Mouse (Mus musculus): Measurements from ENCODE around the gene Stc2. TPM values are rescaled to one million over a fixed set of nuclear protein-coding genes. Genes with fewer than 3 reads are reported as not detected.

Gene Stc2
- polyA plus RNA-seq, 1 experiment from 2014 or later: 0.69 TPM

DNA sequence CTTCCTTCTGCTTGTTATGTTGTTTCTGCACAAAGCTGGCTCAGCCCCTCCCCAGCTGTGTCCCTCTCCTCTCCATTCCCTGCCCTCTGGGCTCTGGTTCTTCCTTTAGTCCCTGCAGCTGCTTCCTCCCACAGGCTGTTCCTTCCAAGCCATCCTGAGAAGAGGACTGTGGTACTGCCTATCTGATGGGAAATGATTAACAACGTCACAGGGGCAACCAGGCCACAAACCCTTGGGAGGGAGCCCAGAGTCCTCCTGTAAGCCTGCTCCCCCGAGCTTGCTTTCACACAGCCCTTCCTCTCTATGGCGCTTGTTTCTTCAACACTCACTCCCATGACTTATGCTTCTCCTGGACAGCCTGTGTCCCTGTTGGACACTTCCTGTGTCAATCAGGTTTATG is 16.7 kb upstream of the Stc2 start:
- H3K9ac ChIP-seq: no peak overlapping the region
- no peaks in the 10 kb centered on the region for H3K27me3 ChIP-seq
- H3K4me2 ChIP-seq: no peak overlapping the region
- H3K4me3 ChIP-seq (replicated peaks): no peak overlapping the region
- no peak for ATAC-seq (ENCODE audit: low read depth)
- H3K4me1 ChIP-seq (replicated peaks): no peaks in the 10 kb centered on the region
- H3K27ac ChIP-seq: no peak overlapping the region
- H3K36me3 ChIP-seq: no peaks in the 10 kb centered on the region
- WGBS (ENCODE audit: insufficient replicate concordance): 22% methylated on average over 3 of the region's 3 CpGs
- DNase-seq: no peak
- no peaks in the 10 kb centered on the region for H3K9me3 ChIP-seq (replicated peaks)

DNA sequence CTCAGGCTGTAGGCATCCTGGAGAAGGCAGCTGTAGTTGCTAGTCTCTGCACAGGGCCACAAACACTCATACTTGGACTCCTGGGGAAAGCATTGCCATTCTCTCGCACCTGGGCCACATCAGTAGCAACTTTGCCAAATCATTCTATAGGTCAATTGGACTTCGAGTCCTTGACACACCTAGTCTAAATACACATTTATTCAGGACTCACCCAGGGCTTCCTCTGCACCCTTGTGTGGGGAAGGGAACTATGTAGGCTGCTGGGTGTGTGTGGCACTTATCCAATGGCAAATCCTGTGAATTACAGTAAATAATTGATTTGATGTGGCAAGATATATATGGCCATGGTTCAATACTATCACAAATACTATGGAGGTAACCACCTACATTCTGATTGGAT is 14.1 kb upstream of the Stc2 start:
- Histone ChIP-seq H3K9me3 (replicated peaks) (no peaks in the 10 kb centered on the region), H3K27me3 (no peaks in the 10 kb centered on the region), H3K27ac (no peak overlapping the region), H3K36me3 (no peaks in the 10 kb centered on the region), H3K9ac (no peak overlapping the region), H3K4me3 (replicated peaks) (no peak overlapping the region), H3K4me1 (replicated peaks) (no peaks in the 10 kb centered on the region), H3K4me2 (no peak overlapping the region)
- WGBS (ENCODE audit: insufficient replicate concordance): 59% methylated on average over 2 of the region's 2 CpGs
- no peak for ATAC-seq (ENCODE audit: low read depth)
- no peak for DNase-seq

DNA sequence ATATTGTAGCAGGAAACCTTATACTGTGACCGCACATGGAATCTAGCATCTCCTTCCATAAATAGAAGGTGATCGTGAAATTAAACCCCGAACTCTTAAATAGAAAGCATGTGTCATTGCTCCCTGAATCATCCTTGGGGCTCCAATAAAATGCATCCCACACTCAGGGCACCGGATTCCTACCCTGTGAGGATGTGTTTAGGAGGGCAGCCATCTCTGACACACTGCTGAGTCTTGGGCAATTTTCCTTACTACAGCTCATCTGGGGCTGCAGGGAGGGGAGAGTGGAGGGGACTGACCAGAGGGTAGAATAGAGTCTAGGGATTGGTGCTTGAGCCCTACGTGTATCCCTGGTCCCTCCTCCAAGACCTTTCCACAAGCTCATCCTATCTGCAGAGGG is 12.3 kb upstream of the Stc2 start:
- Histone ChIP-seq H3K27ac (no peak overlapping the region), H3K27me3 (no peaks in the 10 kb centered on the region), H3K4me2 (no peak overlapping the region), H3K4me1 (replicated peaks) (no peaks in the 10 kb centered on the region), H3K9ac (no peak overlapping the region), H3K36me3 (no peaks in the 10 kb centered on the region), H3K4me3 (replicated peaks) (no peak overlapping the region), H3K9me3 (replicated peaks) (no peaks in the 10 kb centered on the region)
- ATAC-seq (ENCODE audit: low read depth) (no peak), DNase-seq (no peak)
- 67% methylated on average over 5 of the region's 5 CpGs for WGBS (ENCODE audit: insufficient replicate concordance)

DNA sequence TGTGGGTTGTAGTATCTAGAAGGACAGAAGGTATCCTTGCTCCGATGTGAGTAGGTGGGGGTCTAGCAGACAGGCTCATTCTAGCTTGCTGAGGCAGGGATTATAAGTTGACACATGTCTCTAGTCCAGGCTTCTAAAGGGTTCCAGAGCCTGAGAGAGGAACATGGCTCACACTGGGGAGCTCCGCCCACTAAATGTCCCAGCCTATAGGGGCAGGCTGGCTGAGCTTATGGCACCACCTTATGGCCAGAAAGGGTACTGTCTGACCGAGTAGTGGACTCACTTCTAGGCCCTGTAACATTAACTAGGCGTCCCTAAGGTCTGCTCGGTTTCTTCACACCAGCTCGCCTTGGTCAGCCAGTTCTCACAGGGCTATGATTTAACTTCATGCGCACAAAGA is 3.6 kb upstream of the Stc2 start:
- 42% methylated on average over 7 of the region's 7 CpGs for WGBS (ENCODE audit: insufficient replicate concordance)
- peak; percentile 45; the same call in 1 of the 2 replicates for ATAC-seq (ENCODE audit: low read depth)
- no peak overlapping the region for H3K27ac ChIP-seq

DNA sequence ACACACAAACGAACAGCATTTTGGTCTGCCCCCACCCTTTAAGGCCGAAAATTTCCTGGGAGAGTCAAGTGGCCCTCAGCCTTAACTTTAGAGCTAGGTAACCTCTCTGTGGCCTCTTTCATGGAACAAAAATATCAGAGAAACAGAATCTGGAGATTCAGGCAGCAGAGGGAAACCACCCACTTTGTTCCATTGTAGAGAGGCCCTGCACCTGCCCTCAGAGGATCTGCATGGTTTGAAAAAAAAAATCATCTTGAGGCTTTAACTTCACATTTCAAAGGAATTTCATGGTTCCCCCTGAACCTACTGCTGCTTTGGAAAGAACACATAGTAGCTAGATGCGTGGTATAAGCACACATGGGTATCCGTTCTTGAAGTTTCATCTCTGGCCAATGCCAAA is 2.3 kb upstream of the Stc2 start:
- no peak overlapping the region for H3K9ac ChIP-seq
- WGBS (ENCODE audit: insufficient replicate concordance): 58% methylated on average over 4 of the region's 4 CpGs
- H3K4me2 ChIP-seq: no peak overlapping the region
- H3K27ac ChIP-seq: no peak overlapping the region
- no peaks in the 10 kb centered on the region for H3K9me3 ChIP-seq (replicated peaks)
- no peak overlapping the region for H3K4me3 ChIP-seq (replicated peaks)
- no peaks in the 10 kb centered on the region for H3K36me3 ChIP-seq
- ATAC-seq (ENCODE audit: low read depth): no peak
- DNase-seq: no peak
- H3K27me3 ChIP-seq: peaks cover 58% of the 10 kb centered on the region
- peaks cover 18% of the 10 kb centered on the region for H3K4me1 ChIP-seq (replicated peaks)

More for the DNA sequence above, 3.6 kb upstream of the Stc2 start:
- H3K4me1 ChIP-seq (replicated peaks): peaks cover 14% of the 10 kb centered on the region
- H3K9me3 ChIP-seq (replicated peaks): no peaks in the 10 kb centered on the region
- no peak overlapping the region for H3K4me2 ChIP-seq
- peaks cover 48% of the 10 kb centered on the region for H3K27me3 ChIP-seq
- no peak overlapping the region for H3K9ac ChIP-seq
- peak; percentile 50 for DNase-seq
- no peak overlapping the region for H3K4me3 ChIP-seq (replicated peaks)
- H3K36me3 ChIP-seq: no peaks in the 10 kb centered on the region

DNA sequence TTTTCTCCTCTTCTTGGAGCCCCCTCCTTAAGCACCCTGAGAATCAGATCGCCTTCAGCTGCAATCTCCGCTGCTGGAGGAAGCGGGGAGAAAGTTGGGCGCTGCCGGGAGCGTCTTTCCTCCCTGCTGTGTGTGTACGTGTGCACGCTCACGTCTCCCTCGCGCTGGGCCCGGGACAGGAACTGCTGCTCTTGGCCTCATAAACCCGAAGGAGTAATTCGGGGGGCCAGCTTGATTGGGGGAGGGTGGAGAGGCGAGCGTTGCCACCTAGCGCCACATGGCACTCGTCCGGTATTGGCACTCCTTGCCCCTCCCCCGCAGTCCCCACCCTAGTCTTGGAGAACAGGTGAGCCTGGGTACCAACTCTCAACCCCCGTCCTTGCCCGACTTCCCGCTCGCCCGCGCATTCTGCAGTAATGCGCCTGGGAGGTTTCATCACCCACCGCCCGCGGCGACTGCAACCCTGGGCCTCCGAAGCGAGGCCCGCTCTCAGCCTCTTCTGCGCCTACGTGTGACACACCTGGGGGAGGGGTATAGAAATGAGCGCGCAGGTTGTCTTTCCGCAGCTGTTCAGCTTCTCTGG is 1.5 kb upstream of the Stc2 start:
- Histone ChIP-seq H3K27ac (no peak overlapping the region), H3K36me3 (no peaks in the 10 kb centered on the region), H3K9ac (no peak overlapping the region), H3K9me3 (replicated peaks) (no peaks in the 10 kb centered on the region), H3K4me3 (replicated peaks) (peak overlapping the region; percentile 55), H3K4me2 (peak overlapping the region; percentile 73), H3K4me1 (replicated peaks) (peaks cover 18% of the 10 kb centered on the region), H3K27me3 (peaks cover 58% of the 10 kb centered on the region)
- WGBS (ENCODE audit: insufficient replicate concordance): 2% methylated on average over 39 of the region's 39 CpGs
- ATAC-seq (ENCODE audit: low read depth) (no peak), DNase-seq (no peak)

DNA sequence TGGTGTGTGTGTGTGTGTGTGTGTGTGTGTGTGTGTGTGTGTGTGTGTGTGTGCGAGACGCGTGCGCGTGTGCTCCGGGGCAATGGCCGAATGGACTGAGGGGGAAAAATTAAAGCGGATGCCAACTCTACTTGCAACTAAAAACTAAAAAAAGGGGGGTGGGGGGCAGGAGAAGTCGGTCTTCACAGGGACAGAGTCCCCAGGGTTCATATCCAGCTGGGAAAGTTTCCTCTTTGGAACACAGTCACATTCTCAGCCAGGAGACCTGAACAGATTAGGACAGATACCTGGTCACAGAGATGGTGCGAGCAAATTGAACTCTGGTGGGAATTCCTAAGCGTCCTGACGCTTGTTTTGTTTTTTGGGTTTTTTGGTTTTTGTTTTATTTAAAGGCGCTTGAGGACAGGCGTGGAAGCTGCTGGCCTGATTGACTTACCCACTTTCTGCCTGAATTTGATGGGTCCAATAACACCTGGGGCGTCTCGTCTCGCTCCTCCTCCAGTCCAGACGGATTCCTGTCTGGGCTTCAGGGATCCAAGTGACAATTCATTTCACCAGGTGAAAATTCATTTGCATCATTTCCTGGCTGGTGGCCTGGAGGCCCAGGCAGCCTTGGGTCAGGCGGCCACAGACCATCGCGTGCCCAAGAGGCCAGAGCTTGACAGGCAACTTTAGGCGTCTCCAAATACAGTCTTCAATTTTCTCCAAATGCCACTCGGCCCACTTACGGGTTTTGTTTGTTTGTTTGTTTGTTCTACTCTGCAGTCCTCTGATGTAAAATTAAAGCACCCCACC is 759 bp upstream of the Stc2 start:
- Histone ChIP-seq H3K4me1 (replicated peaks) (peaks cover 18% of the 10 kb centered on the region), H3K4me3 (replicated peaks) (peak overlapping the region; percentile 55), H3K9ac (no peak overlapping the region), H3K27ac (no peak overlapping the region), H3K36me3 (no peaks in the 10 kb centered on the region), H3K9me3 (replicated peaks) (no peaks in the 10 kb centered on the region), H3K4me2 (peak overlapping the region; percentile 73), H3K27me3 (peaks cover 58% of the 10 kb centered on the region)
- no peak for ATAC-seq (ENCODE audit: low read depth)
- WGBS (ENCODE audit: insufficient replicate concordance): 4% methylated on average over 18 of the region's 24 CpGs
- no peak for DNase-seq

DNA sequence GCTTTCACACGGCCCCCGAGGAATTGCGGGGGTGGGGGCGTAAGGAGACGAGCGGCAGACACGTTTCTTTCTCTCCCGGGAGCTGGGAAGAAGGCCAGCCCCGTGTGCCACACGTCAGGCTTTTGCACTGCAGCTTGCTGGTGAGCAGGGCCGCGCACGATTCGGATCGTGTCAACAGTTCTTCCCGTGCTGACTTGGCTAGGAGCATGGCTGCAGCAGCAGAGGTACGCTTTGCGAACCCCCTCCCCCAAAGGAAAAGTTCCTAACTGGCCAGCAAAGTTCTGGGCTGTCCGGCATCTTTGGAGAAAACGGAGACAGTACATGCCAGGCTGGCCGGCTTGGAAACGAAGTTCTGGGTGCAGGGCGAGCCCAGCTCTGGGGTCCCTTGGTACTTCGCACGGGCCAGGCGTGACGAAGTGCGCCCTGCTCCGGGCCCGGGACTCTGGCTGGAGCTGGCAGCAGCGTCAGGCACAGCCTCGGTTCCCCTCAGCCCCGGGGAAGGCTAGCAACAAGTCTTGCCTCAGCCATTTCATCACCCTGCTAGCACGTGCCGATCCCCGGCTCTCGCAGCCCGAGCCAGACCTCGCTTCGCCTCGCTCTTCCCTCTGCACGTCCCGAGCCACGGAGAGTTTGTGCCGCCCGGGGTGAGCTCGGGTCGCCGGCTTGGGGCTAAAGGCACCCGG is 768 bp downstream of the Stc2 start:
- WGBS (ENCODE audit: insufficient replicate concordance): under 1% methylated on average over 50 of the region's 50 CpGs
- Histone ChIP-seq H3K4me1 (replicated peaks) (peaks cover 18% of the 10 kb centered on the region), H3K9me3 (replicated peaks) (no peaks in the 10 kb centered on the region), H3K4me3 (replicated peaks) (peak overlapping the region; percentile 55), H3K9ac (peak overlapping the region; percentile 52), H3K27me3 (peaks cover 58% of the 10 kb centered on the region), H3K36me3 (no peaks in the 10 kb centered on the region), H3K27ac (no peak overlapping the region), H3K4me2 (peak overlapping the region; percentile 73)
- DNase-seq: peak; percentile 13
- ATAC-seq (ENCODE audit: low read depth): peak; percentile 43

DNA sequence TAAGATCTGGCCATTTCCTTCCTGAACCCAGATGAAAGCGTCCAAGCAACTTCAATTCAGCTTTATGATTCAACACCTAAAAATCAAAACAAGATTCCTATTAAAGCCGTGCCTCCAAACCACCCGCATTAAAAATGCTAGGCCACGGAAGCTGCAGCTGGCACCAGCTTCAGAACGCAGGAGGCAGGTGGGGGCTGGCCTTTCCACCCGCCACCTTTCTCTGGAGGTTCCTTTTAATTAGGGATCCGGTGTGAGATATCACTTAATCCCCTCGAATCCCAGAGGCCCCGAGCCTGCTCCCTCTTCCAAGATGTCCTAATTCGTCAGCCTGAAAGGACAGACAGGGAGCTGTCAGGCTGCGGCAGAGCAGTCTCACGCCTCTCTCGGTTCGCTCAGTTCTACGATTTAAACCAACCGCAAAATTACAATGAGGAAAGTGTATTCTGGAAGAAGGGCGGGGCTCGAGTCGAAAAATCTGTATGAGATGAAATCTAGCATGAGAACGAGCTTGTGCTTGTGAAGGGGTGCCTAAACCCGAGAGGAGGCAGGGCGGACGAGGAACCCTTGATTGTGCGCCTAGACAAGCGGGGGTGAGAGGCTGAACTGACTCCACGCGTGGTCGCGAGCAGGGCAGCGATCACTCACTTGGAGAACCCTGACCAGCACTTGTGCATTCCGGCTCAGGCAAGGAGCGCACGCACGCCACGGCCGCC is 1.5 kb downstream of the Stc2 start:
- WGBS (ENCODE audit: insufficient replicate concordance): 3% methylated on average over 36 of the region's 36 CpGs
- Histone ChIP-seq H3K36me3 (no peaks in the 10 kb centered on the region), H3K4me3 (replicated peaks) (peak overlapping the region; percentile 55), H3K27ac (no peak overlapping the region), H3K4me1 (replicated peaks) (peaks cover 18% of the 10 kb centered on the region), H3K4me2 (peak overlapping the region; percentile 73), H3K9ac (peak overlapping the region; percentile 52; the same call in 1 of the 2 replicates), H3K27me3 (peaks cover 58% of the 10 kb centered on the region), H3K9me3 (replicated peaks) (no peaks in the 10 kb centered on the region)
- no peak for DNase-seq
- no peak for ATAC-seq (ENCODE audit: low read depth)

DNA sequence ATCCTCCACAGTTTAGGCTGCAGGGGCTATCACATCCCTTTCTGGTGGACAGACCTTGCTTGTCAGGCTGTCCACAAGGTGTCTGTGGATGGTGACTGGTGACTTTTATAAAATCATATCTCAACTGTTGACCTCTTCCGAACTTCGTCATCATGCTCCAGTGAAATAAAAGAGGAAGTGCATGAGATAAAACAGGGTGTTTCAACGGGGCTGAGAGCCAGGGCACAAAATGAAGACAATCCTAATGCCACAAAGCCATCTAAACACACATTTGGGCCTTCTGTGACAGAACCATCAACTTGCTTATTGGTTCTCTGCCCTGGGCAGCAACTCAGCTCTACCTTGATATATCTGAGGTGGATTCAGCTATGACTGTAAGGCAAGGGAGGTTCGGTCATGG is 3.0 kb downstream of the Stc2 start:
- Histone ChIP-seq H3K4me2 (no peak overlapping the region), H3K4me3 (replicated peaks) (no peak overlapping the region), H3K27ac (no peak overlapping the region), H3K9me3 (replicated peaks) (no peaks in the 10 kb centered on the region), H3K4me1 (replicated peaks) (peaks cover 18% of the 10 kb centered on the region), H3K9ac (no peak overlapping the region), H3K36me3 (no peaks in the 10 kb centered on the region), H3K27me3 (peaks cover 44% of the 10 kb centered on the region)
- ATAC-seq (ENCODE audit: low read depth) (no peak), DNase-seq (no peak)
- whole genome bisulfite sequencing (ENCODE audit: insufficient replicate concordance): 37% methylated on average over 4 of the region's 4 CpGs

DNA sequence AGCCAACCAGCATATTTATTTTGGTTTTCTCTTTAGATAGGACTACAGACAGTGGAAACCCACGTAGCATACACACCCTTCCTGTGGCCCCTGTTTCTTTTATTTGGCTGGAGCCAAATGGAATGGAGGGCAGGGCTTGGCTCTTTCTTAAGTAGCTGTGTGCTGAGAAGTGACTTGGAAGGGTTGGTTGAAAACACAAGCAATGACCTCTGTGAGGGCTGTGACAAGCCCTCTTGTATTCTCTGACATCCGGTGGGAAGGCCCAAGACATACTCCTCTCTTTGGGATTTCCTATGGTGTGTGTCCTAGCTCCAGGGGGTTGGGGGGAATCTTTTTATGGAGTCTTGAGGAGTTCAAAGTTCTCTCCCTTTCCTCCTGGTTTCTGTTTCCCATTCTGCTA is 3.5 kb downstream of the Stc2 start:
- WGBS (ENCODE audit: insufficient replicate concordance): 59% methylated on average over 2 of the region's 2 CpGs
- no peak for ATAC-seq (ENCODE audit: low read depth)
- Histone ChIP-seq H3K4me1 (replicated peaks) (peaks cover 16% of the 10 kb centered on the region), H3K9ac (no peak overlapping the region), H3K27me3 (peaks cover 40% of the 10 kb centered on the region), H3K4me2 (no peak overlapping the region), H3K27ac (no peak overlapping the region), H3K36me3 (no peaks in the 10 kb centered on the region), H3K9me3 (replicated peaks) (no peaks in the 10 kb centered on the region), H3K4me3 (replicated peaks) (no peak overlapping the region)
- no peak for DNase-seq
